Comparison of ENCODE assay signal across 11 mouse cellular contexts in genomic region chr16:91882168-91882859, GRCm38 (mm10).
DNase-seq lines count a peak whose midpoint lies in the region; ATAC-seq and TF ChIP-seq lines count a peak whose summit lies in the region.
"Had no signal": no experiment of that assay in that cellular context is flagged by ENCODE, and none has a peak within 500 bp of the region (broad histone marks: within the 10 kb centered on the region; RNA-seq: fewer than 3 reads in every experiment).

No protein-coding gene starts in this region.

- H3K9ac ChIP-seq in kidney, postnatal 0 days (ENCODE audit: low read depth, low read length), result no peak overlapping the region
- H3K9ac ChIP-seq in embryonic facial prominence, embryonic 14.5 days (ENCODE audit: low read depth, low read length), result no peak overlapping the region
- H3K9ac ChIP-seq in limb, embryonic 15.5 days, result no peak overlapping the region
- no peak overlapping the region for H3K9ac ChIP-seq in heart, embryonic 11.5 days (ENCODE audit: low read depth, low read length)

- H3K27me3 ChIP-seq in kidney, postnatal 0 days (ENCODE audit: insufficient read depth, low read length), result no peaks in the 10 kb centered on the region
- H3K27me3 ChIP-seq in embryonic facial prominence, embryonic 14.5 days (replicated peaks; ENCODE audit: control insufficient read depth, insufficient read depth, low read length), result no peaks in the 10 kb centered on the region
- no peaks in the 10 kb centered on the region for H3K27me3 ChIP-seq in limb, embryonic 15.5 days
- no peaks in the 10 kb centered on the region for H3K27me3 ChIP-seq in heart, embryonic 11.5 days (ENCODE audit: control insufficient read depth, insufficient read depth, low read length)

- peak overlapping the region; percentile 30; the same call in 1 of the 2 replicates for H3K4me2 ChIP-seq in kidney, postnatal 0 days (ENCODE audit: low read length)
- peak overlapping the region; percentile 5; the same call in 1 of the 2 replicates for H3K4me2 ChIP-seq in embryonic facial prominence, embryonic 14.5 days (ENCODE audit: low read depth, low read length)
- no peak overlapping the region for H3K4me2 ChIP-seq in limb, embryonic 15.5 days
- no peak overlapping the region for H3K4me2 ChIP-seq in heart, embryonic 11.5 days

- H3K36me3 ChIP-seq in kidney, postnatal 0 days (ENCODE audit: insufficient read depth, low read length), result no peaks in the 10 kb centered on the region
- H3K36me3 ChIP-seq in embryonic facial prominence, embryonic 14.5 days (ENCODE audit: control insufficient read depth, insufficient read depth, low read length), result no peaks in the 10 kb centered on the region; the same call in 1 of the 2 replicates
- no peaks in the 10 kb centered on the region for H3K36me3 ChIP-seq in limb, embryonic 15.5 days
- H3K36me3 ChIP-seq in heart, embryonic 11.5 days (ENCODE audit: control insufficient read depth, insufficient read depth, low read length), result no peaks in the 10 kb centered on the region
- H3K36me3 ChIP-seq: heart, embryonic 10.5 days had no signal

- no peak for TF ChIP-seq CTCF in kidney, postnatal 0 days (IDR thresholded peaks at IDR 0.05; ENCODE audit: low read depth)

- ATAC-seq in kidney, postnatal 0 days (replicated peaks; ENCODE audit: low FRiP score, low read depth), result no peak
- 0 out of 2 replicates have a peak, but pooled peaks have one; percentile 28 for ATAC-seq in embryonic facial prominence, embryonic 14.5 days (ENCODE audit: low read depth)
- ATAC-seq in limb, embryonic 15.5 days (ENCODE audit: insufficient number of reproducible peaks, low FRiP score, low TSS enrichment, low read depth), result no peak
- no peak for ATAC-seq in heart, embryonic 11.5 days (replicated peaks; ENCODE audit: insufficient number of reproducible peaks, low FRiP score, low TSS enrichment)
- no peak for ATAC-seq in cerebellum, adult (ENCODE audit: insufficient number of reproducible peaks, low FRiP score, low TSS enrichment)

- WGBS in kidney, postnatal 0 days, result 23% methylated on average over 9 of the region's 9 CpGs
- WGBS in embryonic facial prominence, embryonic 14.5 days, result 33% methylated on average over 9 of the region's 9 CpGs
- 20% methylated on average over 9 of the region's 9 CpGs for WGBS in limb, embryonic 15.5 days
- WGBS in heart, embryonic 11.5 days (ENCODE audit: insufficient replicate concordance), result 72% methylated on average over 9 of the region's 9 CpGs

- DNase-seq in adrenal gland, postnatal 14 days, result peak; percentile 8
- DNase-seq in adrenal gland, adult (ENCODE audit: inconsistent age in 2 of 2, low spot score in 1 of 2), result no peak
- peak; percentile 79 for DNase-seq in kidney, postnatal 0 days (ENCODE audit: low spot score)
- no peak for DNase-seq in kidney, adult 9 months
- peak; percentile 56 for DNase-seq in embryonic facial prominence, embryonic 14.5 days (ENCODE audit: low spot score)
- DNase-seq: adrenal gland, postnatal 25 days had no signal

- H3K4me1 ChIP-seq in kidney, postnatal 0 days (replicated peaks; ENCODE audit: insufficient read depth, low read length), result peaks cover 8% of the 10 kb centered on the region; the same call in 1 of the 2 replicates
- peaks cover 18% of the 10 kb centered on the region for H3K4me1 ChIP-seq in embryonic facial prominence, embryonic 14.5 days (ENCODE audit: control insufficient read depth, insufficient read depth, low read length)
- H3K4me1 ChIP-seq in limb, embryonic 15.5 days, result peaks cover 43% of the 10 kb centered on the region
- 0 out of 2 replicates have a peak, but pooled peaks cover 5% of the 10 kb centered on the region for H3K4me1 ChIP-seq in heart, embryonic 11.5 days (ENCODE audit: control insufficient read depth, insufficient read depth, low read length)

- no peak overlapping the region for H3K4me3 ChIP-seq in kidney, postnatal 0 days (replicated peaks; ENCODE audit: low read depth, low read length)
- no peak overlapping the region for H3K4me3 ChIP-seq in embryonic facial prominence, embryonic 14.5 days (ENCODE audit: low read depth, low read length)
- H3K4me3 ChIP-seq in limb, embryonic 15.5 days, result no peak overlapping the region
- H3K4me3 ChIP-seq in heart, embryonic 11.5 days (ENCODE audit: low read depth, low read length), result no peak overlapping the region
- H3K4me3 ChIP-seq: heart, embryonic 10.5 days had no signal

- H3K27ac ChIP-seq in kidney, postnatal 0 days, result peak overlapping the region; percentile 26
- peak overlapping the region; percentile 60 for H3K27ac ChIP-seq in embryonic facial prominence, embryonic 14.5 days (replicated peaks; ENCODE audit: low read depth, low read length)
- H3K27ac ChIP-seq in limb, embryonic 15.5 days, result peak overlapping the region; percentile 73
- no peak overlapping the region for H3K27ac ChIP-seq in heart, embryonic 11.5 days (ENCODE audit: low read depth, low read length)
- H3K27ac ChIP-seq: heart, embryonic 10.5 days; macrophage had no signal

- H3K9me3 ChIP-seq in kidney, postnatal 0 days (replicated peaks; ENCODE audit: low read length), result no peaks in the 10 kb centered on the region
- no peaks in the 10 kb centered on the region for H3K9me3 ChIP-seq in embryonic facial prominence, embryonic 14.5 days (ENCODE audit: control insufficient read depth, low read length)
- H3K9me3 ChIP-seq in limb, embryonic 15.5 days, result no peaks in the 10 kb centered on the region
- no peaks in the 10 kb centered on the region for H3K9me3 ChIP-seq in heart, embryonic 11.5 days (replicated peaks; ENCODE audit: control insufficient read depth, low read length)
- H3K9me3 ChIP-seq: heart, embryonic 10.5 days had no signal

Comparison
In these comparisons a context has a peak if more than half of its experiments do, and no peak if none do; other contexts are left out.
1. DNase-seq: peak in adrenal gland, postnatal 14 days (single experiment), kidney, postnatal 0 days (single experiment) and embryonic facial prominence, embryonic 14.5 days (single experiment); none in adrenal gland, adult (0 of 2) and kidney, adult 9 months (single experiment).
2. H3K4me2 ChIP-seq: peak in kidney, postnatal 0 days (single experiment) and embryonic facial prominence, embryonic 14.5 days (single experiment); none in limb, embryonic 15.5 days (single experiment) and heart, embryonic 11.5 days (single experiment).